Mouse (Mus musculus) layer of hippocampus, postnatal 36 days (tissue): ENCODE results near the gene Abi2. TPM values are rescaled to one million over a fixed set of nuclear protein-coding genes. Genes with fewer than 3 reads are reported as not detected.
"Not testable (repeated sequence)": the region's sequence is repeated elsewhere in the genome, so short reads cannot be mapped to it uniquely, and the experiment has no call there.

Source experiments
- DNase-seq, 2 experiments: peaks; one replicate each; pipeline ENCODE4 v3.0.0; 2022
- total RNA-seq, 2 experiments: library from RNA; stranded (reverse); gene quantifications; 2 replicates each; pipeline ENCODE4 v1.2.3; 2021

Abi2 gene
- total RNA-seq = 100 to 1,000 TPM; 350 to 363 TPM

GRCm38 (mm10) chr1:60409168-60409828, at the start of gene Abi2:
TSS of gene Abi2 (plus strand) at chr1:60409619.
- peak; percentile 93 for DNase-seq

GRCm38 (mm10) chr1:60361626-60362025, 47.8 kb upstream of the Abi2 start:
- no peak for DNase-seq

- DNase-seq = no peak
Measured at GRCm38 (mm10) chr1:60376556-60376955, 32.9 kb upstream of the Abi2 start.

GRCm38 (mm10) chr1:60381910-60382309, 27.5 kb upstream of the Abi2 start:
- peak in 1 of 2 experiments; percentile 8 for DNase-seq

GRCm38 (mm10) chr1:60404848-60405247, 4.6 kb upstream of the Abi2 start:
- no peak for DNase-seq

- DNase-seq = no peak
Measured at GRCm38 (mm10) chr1:60408501-60409167, 785 bp upstream of the Abi2 start.

- DNase-seq = peak; percentile 44 to 50
Measured at GRCm38 (mm10) chr1:60409928-60410817, 754 bp downstream of the Abi2 start.

GRCm38 (mm10) chr1:60416724-60417123, 7.3 kb downstream of the Abi2 start:
- DNase-seq = no peak

GRCm38 (mm10) chr1:60423882-60424281, 14.5 kb downstream of the Abi2 start:
- DNase-seq = no peak

- DNase-seq = no peak
Measured at GRCm38 (mm10) chr1:60428341-60428740, 18.9 kb downstream of the Abi2 start.

GRCm38 (mm10) chr1:60428932-60429331, 19.5 kb downstream of the Abi2 start:
- DNase-seq = no peak

GRCm38 (mm10) chr1:60431531-60431930, 22.1 kb downstream of the Abi2 start:
- no peak for DNase-seq

- no peak for DNase-seq
Measured at GRCm38 (mm10) chr1:60432497-60432896, 23.1 kb downstream of the Abi2 start.

- DNase-seq = not testable (repeated sequence)
Measured at GRCm38 (mm10) chr1:60441438-60441837, 32.0 kb downstream of the Abi2 start.

- no peak for DNase-seq
Measured at GRCm38 (mm10) chr1:60447067-60447466, 37.6 kb downstream of the Abi2 start.

GRCm38 (mm10) chr1:60449896-60450295, 40.5 kb downstream of the Abi2 start:
- DNase-seq = no peak

GRCm38 (mm10) chr1:60460623-60461022, 51.2 kb downstream of the Abi2 start:
- no peak for DNase-seq

GRCm38 (mm10) chr1:60469491-60469890, 60.1 kb downstream of the Abi2 start:
- no peak for DNase-seq

GRCm38 (mm10) chr1:60470541-60470940, 61.1 kb downstream of the Abi2 start:
- DNase-seq = no peak

GRCm38 (mm10) chr1:60481561-60481960, 72.1 kb downstream of the Abi2 start:
- DNase-seq = no peak

- DNase-seq = no peak
Measured at GRCm38 (mm10) chr1:60482881-60483280, 73.5 kb downstream of the Abi2 start.

GRCm38 (mm10) chr1:60485649-60486048, 76.2 kb downstream of the Abi2 start:
- DNase-seq = no peak

- DNase-seq = no peak
Measured at GRCm38 (mm10) chr1:60488635-60489034, 79.2 kb downstream of the Abi2 start.
